Mouse (Mus musculus) forebrain, embryonic 13.5 days (tissue): Measurements from ENCODE around the gene Tcf12. TPM values are rescaled to one million over a fixed set of nuclear protein-coding genes. Genes with fewer than 3 reads are reported as not detected.

ENCODE experiments used
- ATAC-seq: fragments of 200-750 bp; cut with Nextera tagmentation; 2 replicates; pipeline ENCODE4 v1.8.0; 2017
- H3K27ac ChIP-seq: fragments of 300-500 bp; sonication (generic); 2 replicates; pipeline ENCODE4 v1.5.1; 2015; ENCODE audit warnings: inconsistent platforms, mild to moderate bottlenecking, moderate library complexity
- H3K27me3 ChIP-seq: fragments of 300-500 bp; sonication (generic); 2 replicates; pipeline ENCODE4 v1.6.1; 2015; ENCODE audit warnings: mild to moderate bottlenecking, inconsistent platforms
- H3K36me3 ChIP-seq: fragments of 300-500 bp; sonication (generic); 2 replicates; pipeline ENCODE4 v1.6.1; 2015; ENCODE audit warnings: mild to moderate bottlenecking, inconsistent platforms; ENCODE audit not compliant: poor library complexity, severe bottlenecking
- H3K4me1 ChIP-seq: fragments of 300-500 bp; sonication (generic); 2 replicates; pipeline ENCODE4 v1.6.1; 2015; ENCODE audit warnings: inconsistent platforms
- H3K4me2 ChIP-seq: fragments of 300-500 bp; sonication (generic); 2 replicates; pipeline ENCODE4 v1.6.1; 2015; ENCODE audit warnings: inconsistent platforms, mild to moderate bottlenecking, moderate library complexity
- H3K4me3 ChIP-seq: fragments of 300-500 bp; sonication (generic); 2 replicates; pipeline ENCODE4 v1.5.1; 2015; ENCODE audit warnings: mild to moderate bottlenecking, inconsistent platforms
- H3K9ac ChIP-seq: fragments of 300-500 bp; sonication (generic); 2 replicates; pipeline ENCODE4 v1.6.1; 2015; ENCODE audit warnings: mild to moderate bottlenecking, inconsistent platforms
- H3K9me3 ChIP-seq: fragments of 300-500 bp; sonication (generic); replicated peaks from 2 replicates; pipeline ENCODE4 v1.6.1; 2016; ENCODE audit warnings: inconsistent platforms
- WGBS: fragments of 180-500 bp; shearing (Covaris S2); methylation state at CpG from one replicate; pipeline ENCODE4 v1.1.7; 2015; 5-methylcytosine and 5-hydroxymethylcytosine counted together
- polyA plus RNA-seq: library from polyadenylated mRNA; unstranded; fragments of >200 nt; fragmentation: Nextera tagmentation; extraction: Ambion mirVana; gene quantifications from 2 replicates; pipeline ENCODE4 v1.2.1, GENCODE M21; 2015

Tcf12 gene
- polyA plus RNA-seq, 1 experiment from 2014 or later = 83.1 TPM

DNA sequence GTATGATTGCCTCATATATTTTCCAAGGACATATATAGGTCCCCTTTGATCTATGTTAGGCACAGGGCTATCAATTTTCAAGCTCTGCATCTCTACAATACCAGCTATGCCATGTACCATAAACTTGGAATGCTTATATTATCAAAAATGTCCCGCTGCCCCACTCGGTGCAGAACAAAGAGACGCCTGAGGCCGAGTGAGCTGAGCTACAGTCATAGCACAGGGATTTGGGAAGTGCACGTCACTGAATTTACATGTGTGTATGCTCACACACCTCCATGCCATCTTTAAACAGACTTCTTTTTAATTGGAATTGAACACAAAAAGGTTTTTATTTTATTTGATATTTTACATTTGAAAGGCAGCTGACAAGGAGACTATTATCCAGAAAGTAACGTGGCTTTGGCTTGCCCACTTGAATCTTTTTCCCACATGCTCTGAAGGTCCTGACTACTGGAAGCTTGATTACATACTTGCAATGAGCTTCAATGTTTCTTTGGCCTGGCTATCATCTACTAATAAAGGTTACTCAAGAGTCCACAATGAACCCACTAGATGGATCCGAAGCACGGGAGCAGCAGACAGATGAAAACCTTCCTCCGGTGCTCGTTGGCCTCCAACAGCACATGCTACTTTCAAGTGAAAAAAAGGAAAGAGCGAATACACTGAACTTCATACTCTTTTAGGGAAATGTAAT lies 217.3 kb downstream of the Tcf12 start:
- H3K9me3 ChIP-seq = no peaks in the 10 kb centered on the region
- 42% methylated on average over 11 of the region's 11 CpGs for WGBS

DNA sequence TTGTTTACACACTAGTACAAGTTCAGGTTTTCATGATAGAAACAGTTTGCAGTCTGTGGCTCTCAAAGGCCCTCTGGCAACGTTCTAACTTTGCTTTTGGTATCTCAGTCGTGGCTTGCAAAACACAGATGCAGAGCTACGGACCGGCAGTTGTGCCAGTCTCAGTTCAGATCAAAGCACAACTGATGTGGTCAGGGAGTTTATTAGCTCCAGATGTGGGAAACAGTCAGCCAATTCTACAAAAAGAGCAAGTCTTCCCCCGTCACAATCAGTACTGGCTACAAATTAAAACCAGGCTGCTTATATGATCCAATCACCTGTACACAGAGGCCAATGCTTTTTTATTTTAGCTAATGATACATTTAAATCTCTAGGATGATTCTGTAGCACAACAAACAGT lies 223.2 kb downstream of the Tcf12 start:
- Histone ChIP-seq H3K27me3 (no peaks in the 10 kb centered on the region), H3K4me2 (no peak overlapping the region), H3K9ac (no peak overlapping the region), H3K36me3 (peaks cover 2% of the 10 kb centered on the region; the same call in 1 of the 2 replicates), H3K27ac (no peak overlapping the region), H3K4me3 (no peak overlapping the region), H3K4me1 (no peaks in the 10 kb centered on the region), H3K9me3 (no peaks in the 10 kb centered on the region)
- ATAC-seq = no peak
- 47% methylated on average over 5 of the region's 5 CpGs for WGBS

More for the DNA sequence above, 217.3 kb downstream of the Tcf12 start:
- peak overlapping the region; percentile 54; the same call in 1 of the 2 replicates for H3K9ac ChIP-seq
- no peak for ATAC-seq
- H3K27ac ChIP-seq = no peak overlapping the region
- no peaks in the 10 kb centered on the region for H3K27me3 ChIP-seq
- peak overlapping the region; percentile 28 for H3K4me3 ChIP-seq
- peaks cover 44% of the 10 kb centered on the region for H3K4me1 ChIP-seq
- H3K36me3 ChIP-seq = no peaks in the 10 kb centered on the region
- H3K4me2 ChIP-seq = peak overlapping the region; percentile 52

DNA sequence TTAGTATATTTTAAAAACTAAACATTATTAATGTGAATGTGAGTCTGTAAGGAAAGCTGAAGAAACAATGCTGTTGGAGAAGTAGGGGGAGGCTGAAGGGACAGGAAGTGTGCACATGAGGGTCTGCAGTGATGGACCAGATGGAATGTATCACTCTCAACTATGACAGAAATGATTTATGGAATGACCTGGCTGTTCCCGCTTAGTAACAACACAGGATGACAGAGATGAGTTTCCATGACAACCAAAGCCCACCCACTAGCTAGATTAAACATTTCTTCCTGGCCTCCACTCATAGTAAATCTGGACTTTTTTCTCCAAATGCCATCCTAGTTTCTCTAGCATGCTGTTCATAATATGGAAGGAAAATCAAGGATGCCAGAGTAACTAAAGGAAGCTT lies 231.0 kb downstream of the Tcf12 start:
- Histone ChIP-seq H3K27me3 (no peaks in the 10 kb centered on the region), H3K9ac (no peak overlapping the region), H3K4me1 (peaks cover 38% of the 10 kb centered on the region), H3K9me3 (no peaks in the 10 kb centered on the region), H3K4me2 (no peak overlapping the region), H3K36me3 (peaks cover 23% of the 10 kb centered on the region), H3K27ac (peak overlapping the region; percentile 51; the same call in 1 of the 2 replicates), H3K4me3 (no peak overlapping the region)
- no peak for ATAC-seq
- WGBS = 3% methylated on average over 1 of the region's 1 CpGs

DNA sequence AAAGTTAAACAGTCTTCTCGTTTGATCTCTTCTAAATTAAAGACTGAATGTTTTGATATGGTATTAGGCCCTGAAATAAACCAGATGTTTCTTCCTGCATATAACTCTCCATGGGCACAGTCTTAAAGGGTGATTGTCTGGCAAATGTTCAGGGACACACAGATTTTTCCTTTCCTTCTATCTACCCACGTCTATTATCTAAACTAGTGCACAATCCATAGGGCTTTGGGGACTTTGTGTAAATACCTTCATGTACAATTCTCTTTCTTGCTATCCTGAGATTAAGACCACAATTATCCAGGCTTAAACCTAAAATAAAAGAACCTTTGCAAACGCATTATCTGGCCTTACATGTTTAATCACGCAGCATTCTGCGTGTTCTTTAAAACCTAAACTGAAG lies 231.7 kb downstream of the Tcf12 start:
- Histone ChIP-seq H3K27me3 (no peaks in the 10 kb centered on the region), H3K27ac (peak overlapping the region; percentile 65), H3K4me2 (no peak overlapping the region), H3K9me3 (no peaks in the 10 kb centered on the region), H3K36me3 (peaks cover 28% of the 10 kb centered on the region), H3K4me1 (peaks cover 38% of the 10 kb centered on the region), H3K9ac (no peak overlapping the region), H3K4me3 (no peak overlapping the region)
- 2% methylated on average over 5 of the region's 5 CpGs for WGBS
- ATAC-seq = peak; percentile 11; the same call in 1 of the 2 replicates

DNA sequence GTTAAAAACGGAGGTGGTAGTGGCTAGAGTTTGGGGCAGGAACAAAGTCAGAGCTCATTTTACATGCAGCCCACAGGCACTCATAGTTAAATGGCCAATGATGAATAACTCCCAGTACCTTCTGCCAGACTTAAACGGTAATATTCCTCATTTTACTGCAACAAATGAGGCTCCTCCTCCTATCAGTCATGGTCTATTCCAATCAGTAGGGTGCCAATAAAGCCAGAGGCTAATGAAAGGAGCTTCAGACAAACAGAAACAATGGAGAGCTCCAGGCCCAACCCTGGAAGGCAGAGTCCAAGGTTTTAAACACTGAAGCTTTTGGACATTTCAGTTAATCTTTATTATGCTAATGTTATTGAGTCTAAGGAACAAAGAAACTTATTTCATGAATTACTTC lies 232.3 kb downstream of the Tcf12 start:
- peak; percentile 85 for ATAC-seq
- H3K4me2 ChIP-seq = 0 out of 2 replicates have a peak overlapping the region, but pooled peaks have one; percentile 3
- H3K4me1 ChIP-seq = peaks cover 41% of the 10 kb centered on the region
- H3K36me3 ChIP-seq = peaks cover 34% of the 10 kb centered on the region
- no peaks in the 10 kb centered on the region for H3K9me3 ChIP-seq
- no peak overlapping the region for H3K9ac ChIP-seq
- peak overlapping the region; percentile 46 for H3K27ac ChIP-seq
- 4% methylated on average over 2 of the region's 2 CpGs for WGBS
- no peak overlapping the region for H3K4me3 ChIP-seq
- no peaks in the 10 kb centered on the region for H3K27me3 ChIP-seq

DNA sequence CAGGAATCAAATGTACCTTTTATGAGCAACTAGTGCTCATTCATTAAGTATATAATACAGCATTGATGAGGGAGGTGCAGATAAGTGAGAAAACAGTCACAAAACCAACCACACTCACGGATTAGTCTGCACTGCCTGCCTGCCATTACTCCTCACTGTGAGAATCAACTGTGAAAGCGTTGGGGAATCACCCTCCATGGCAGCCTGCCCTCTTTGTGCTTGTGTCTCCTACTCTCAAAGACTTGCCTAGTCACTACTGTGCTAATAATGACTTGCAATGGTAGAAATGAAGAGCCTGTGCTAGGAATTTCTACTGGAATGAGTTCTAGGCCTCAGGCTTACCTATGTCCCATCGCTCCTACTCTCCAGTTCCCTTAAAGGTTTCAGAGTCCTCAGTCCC lies 233.8 kb downstream of the Tcf12 start:
- H3K27ac ChIP-seq = no peak overlapping the region
- H3K36me3 ChIP-seq = peaks cover 37% of the 10 kb centered on the region
- no peak for ATAC-seq
- WGBS = 47% methylated on average over 3 of the region's 3 CpGs
- H3K9me3 ChIP-seq = no peaks in the 10 kb centered on the region
- peaks cover 41% of the 10 kb centered on the region for H3K4me1 ChIP-seq
- no peak overlapping the region for H3K4me2 ChIP-seq
- H3K4me3 ChIP-seq = no peak overlapping the region
- no peak overlapping the region for H3K9ac ChIP-seq
- no peaks in the 10 kb centered on the region for H3K27me3 ChIP-seq

DNA sequence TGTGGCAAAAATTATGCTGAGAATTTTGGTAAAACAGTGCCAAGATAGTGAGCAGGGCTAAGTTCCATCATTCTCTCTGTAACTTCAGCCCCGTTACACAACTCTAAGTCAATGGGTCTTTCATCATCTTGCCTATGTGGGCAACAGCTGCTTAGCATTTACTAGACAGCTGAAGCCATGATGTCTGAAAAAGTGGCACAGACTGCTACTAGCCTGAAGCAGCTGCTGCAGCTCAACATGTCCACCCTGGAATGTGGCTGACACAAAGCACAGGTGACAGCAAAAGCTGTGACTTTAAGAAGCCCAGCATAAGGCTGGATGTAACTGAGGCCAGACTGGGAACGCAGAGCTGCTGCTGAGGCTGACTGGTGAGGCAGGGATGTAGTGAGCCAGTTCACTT lies 236.9 kb downstream of the Tcf12 start:
- H3K36me3 ChIP-seq = peaks cover 44% of the 10 kb centered on the region
- H3K4me1 ChIP-seq = peaks cover 23% of the 10 kb centered on the region
- no peak overlapping the region for H3K4me2 ChIP-seq
- no peak overlapping the region for H3K4me3 ChIP-seq
- WGBS = 84% methylated on average over 2 of the region's 2 CpGs
- no peak for ATAC-seq
- no peaks in the 10 kb centered on the region for H3K9me3 ChIP-seq
- H3K27ac ChIP-seq = no peak overlapping the region
- no peaks in the 10 kb centered on the region for H3K27me3 ChIP-seq
- no peak overlapping the region for H3K9ac ChIP-seq

DNA sequence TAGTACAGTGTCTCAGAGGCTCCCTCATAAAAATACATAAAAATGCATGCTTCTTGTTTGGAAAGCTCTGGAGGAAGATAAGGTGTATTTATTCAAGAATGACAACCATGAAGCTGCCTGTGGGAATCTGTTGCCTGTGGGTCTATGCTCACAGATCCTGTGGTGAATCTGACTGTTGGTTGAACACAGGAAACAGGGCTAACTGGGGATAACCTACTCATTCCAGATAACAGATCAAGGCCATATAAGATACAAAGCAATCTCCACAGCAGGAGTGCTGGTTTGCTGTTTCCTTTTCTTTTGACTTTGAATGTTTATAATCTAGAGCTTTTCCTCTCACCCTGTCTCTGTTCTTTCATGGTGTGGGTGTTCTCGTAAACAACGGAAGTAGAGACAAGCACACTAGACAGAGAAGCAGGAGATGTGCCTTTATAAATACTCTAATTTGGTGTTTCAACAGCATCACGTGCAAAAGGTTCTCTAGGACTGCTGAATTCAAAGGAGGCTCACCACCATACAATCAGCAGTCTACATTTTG lies 237.6 kb downstream of the Tcf12 start:
- no peak for ATAC-seq
- 84% methylated on average over 3 of the region's 3 CpGs for WGBS
- Histone ChIP-seq H3K36me3 (peaks cover 48% of the 10 kb centered on the region), H3K4me2 (no peak overlapping the region), H3K4me1 (peaks cover 16% of the 10 kb centered on the region), H3K27me3 (no peaks in the 10 kb centered on the region), H3K9me3 (no peaks in the 10 kb centered on the region), H3K27ac (no peak overlapping the region), H3K4me3 (no peak overlapping the region), H3K9ac (no peak overlapping the region)

DNA sequence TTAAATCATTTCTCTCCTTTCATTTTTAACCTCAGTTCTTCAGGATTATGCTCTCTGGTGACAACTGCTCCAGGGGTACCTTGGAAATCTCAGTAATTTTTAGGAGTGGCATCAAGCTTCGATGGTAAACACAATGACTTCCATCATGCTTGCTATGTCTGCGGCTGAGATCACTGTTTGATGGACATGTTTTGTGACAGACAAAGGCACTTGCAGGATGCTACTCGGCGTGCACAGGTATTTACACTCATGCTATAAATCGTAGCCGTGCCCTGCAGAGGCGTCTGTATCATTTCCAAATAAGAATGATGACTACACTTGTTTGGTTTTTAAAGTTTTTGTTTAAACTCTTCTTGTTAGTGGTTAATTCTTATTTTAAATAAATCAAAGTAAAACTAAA lies 248.3 kb downstream of the Tcf12 start:
- Histone ChIP-seq H3K27ac (no peak overlapping the region), H3K4me3 (no peak overlapping the region), H3K9ac (no peak overlapping the region), H3K9me3 (no peaks in the 10 kb centered on the region), H3K36me3 (peaks cover 17% of the 10 kb centered on the region), H3K4me2 (no peak overlapping the region), H3K27me3 (no peaks in the 10 kb centered on the region), H3K4me1 (peaks cover 3% of the 10 kb centered on the region)
- 78% methylated on average over 7 of the region's 7 CpGs for WGBS
- no peak for ATAC-seq

DNA sequence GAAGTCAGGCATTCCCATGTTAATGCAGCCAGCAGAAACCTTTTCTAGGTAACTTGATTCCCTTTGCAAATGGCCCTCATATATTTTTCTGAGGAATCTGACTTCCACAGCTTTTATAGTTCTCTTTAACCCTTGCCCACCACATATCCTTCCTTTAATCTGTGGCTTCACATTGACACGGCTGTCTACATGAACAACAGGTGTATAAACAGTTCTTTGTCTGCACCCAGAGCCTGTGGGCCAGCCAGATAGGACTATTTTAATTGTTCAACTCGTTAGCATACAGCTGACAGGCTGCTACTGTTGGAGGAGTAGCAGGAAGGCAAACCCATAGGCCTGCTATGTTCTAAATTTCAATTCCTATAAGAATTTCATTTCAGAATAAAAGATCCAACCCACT lies 250.0 kb downstream of the Tcf12 start:
- WGBS = 7% methylated on average over 2 of the region's 2 CpGs
- no peak for ATAC-seq

DNA sequence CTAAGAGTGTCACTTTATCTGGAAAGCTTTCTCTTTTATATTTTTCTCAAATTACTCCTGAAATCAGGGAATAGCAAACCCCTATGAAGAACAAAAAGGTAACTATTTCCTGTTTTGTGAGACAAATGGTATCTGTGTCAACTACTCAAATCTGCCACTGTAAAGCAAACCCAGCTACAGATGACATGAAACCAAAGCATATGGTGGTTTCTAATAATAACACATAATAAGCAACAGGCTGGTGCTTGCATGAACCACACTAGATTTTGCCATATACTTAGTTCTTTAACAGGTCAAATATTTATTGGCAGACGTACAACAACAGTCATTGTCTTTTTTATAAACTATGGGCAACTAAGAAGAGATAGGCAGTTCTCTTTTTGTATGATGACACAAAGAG lies 253.7 kb downstream of the Tcf12 start:
- H3K4me3 ChIP-seq = no peak overlapping the region
- H3K27me3 ChIP-seq = no peaks in the 10 kb centered on the region
- H3K9ac ChIP-seq = no peak overlapping the region
- H3K4me1 ChIP-seq = peaks cover 3% of the 10 kb centered on the region
- no peak overlapping the region for H3K4me2 ChIP-seq
- 90% methylated on average over 1 of the region's 1 CpGs for WGBS
- H3K27ac ChIP-seq = no peak overlapping the region
- H3K36me3 ChIP-seq = peaks cover 54% of the 10 kb centered on the region
- H3K9me3 ChIP-seq = no peaks in the 10 kb centered on the region
- no peak for ATAC-seq

More for the DNA sequence above, 250.0 kb downstream of the Tcf12 start:
- Histone ChIP-seq H3K27ac (no peak overlapping the region), H3K36me3 (peaks cover 21% of the 10 kb centered on the region), H3K4me1 (peaks cover 3% of the 10 kb centered on the region), H3K9me3 (no peaks in the 10 kb centered on the region), H3K4me3 (no peak overlapping the region), H3K4me2 (no peak overlapping the region), H3K27me3 (no peaks in the 10 kb centered on the region), H3K9ac (no peak overlapping the region)

DNA sequence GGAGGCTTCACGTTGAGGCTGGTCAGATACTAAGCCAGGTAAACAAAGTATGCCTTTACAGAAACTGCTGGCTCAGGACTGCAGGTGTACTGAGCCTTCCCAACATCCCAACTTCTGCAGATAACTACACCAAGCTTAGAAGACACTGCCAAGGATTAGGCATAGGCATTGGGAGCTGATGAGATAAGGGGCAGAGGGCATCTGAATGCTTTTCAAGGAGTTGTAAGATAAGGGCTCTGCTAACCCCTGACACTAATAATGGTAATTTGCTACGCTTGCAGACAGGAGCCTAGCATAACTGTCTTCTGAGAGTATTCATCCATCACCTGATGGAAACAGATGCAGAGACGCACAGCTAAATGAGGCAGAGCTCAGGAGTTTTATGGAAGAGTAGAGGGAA lies 257.8 kb downstream of the Tcf12 start:
- ATAC-seq = no peak
- no peak overlapping the region for H3K27ac ChIP-seq
- H3K4me2 ChIP-seq = no peak overlapping the region
- H3K36me3 ChIP-seq = peaks cover 73% of the 10 kb centered on the region
- no peaks in the 10 kb centered on the region for H3K9me3 ChIP-seq
- H3K4me3 ChIP-seq = no peak overlapping the region
- no peak overlapping the region for H3K9ac ChIP-seq
- WGBS = 90% methylated on average over 3 of the region's 3 CpGs
- no peaks in the 10 kb centered on the region for H3K4me1 ChIP-seq
- no peaks in the 10 kb centered on the region for H3K27me3 ChIP-seq

DNA sequence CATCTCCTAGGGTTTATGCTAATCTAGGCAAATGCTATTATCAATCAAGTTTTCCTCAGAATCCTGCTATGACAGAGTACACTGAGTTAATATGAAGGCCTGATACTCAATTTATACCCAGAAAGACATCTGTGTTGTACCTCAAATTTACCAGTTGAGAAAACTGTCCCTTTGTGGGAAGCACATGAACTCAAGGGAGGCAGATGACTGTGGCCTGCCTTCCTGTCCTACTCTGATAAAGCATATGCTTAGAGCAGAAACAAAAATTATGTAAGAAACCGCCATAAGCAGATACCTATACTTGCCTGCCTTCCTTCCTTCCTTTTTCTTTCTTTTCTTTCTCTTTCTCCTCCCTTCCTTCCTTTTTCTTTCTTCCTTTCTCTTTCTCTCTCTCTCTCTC lies 261.4 kb downstream of the Tcf12 start:
- H3K4me1 ChIP-seq = no peaks in the 10 kb centered on the region
- no peak overlapping the region for H3K4me3 ChIP-seq
- no peak overlapping the region for H3K27ac ChIP-seq
- H3K9me3 ChIP-seq = no peaks in the 10 kb centered on the region
- peaks cover 73% of the 10 kb centered on the region for H3K36me3 ChIP-seq
- H3K27me3 ChIP-seq = no peaks in the 10 kb centered on the region
- WGBS = 93% methylated on average over 1 of the region's 1 CpGs
- no peak overlapping the region for H3K9ac ChIP-seq
- no peak for ATAC-seq
- H3K4me2 ChIP-seq = no peak overlapping the region
